Mouse (Mus musculus) gastrocnemius, postnatal 10 days (tissue): ENCODE measurements at regions not wholly inside any gene's neighbourhood (a gene's known extent, or its start where the extent isn't known, plus 50 kb on each side); places are given as distances from the start of the nearest gene placed in this dataset.

Source experiments
- DNase-seq: peaks from one replicate; pipeline ENCODE4 v3.0.0; 2021; ENCODE audit warnings: mixed read lengths

GRCm38 (mm10) chr15:45453797-45454196, 5319.6 kb downstream of the 9330182O14Rik start:
- peak; percentile 34 for DNase-seq

DNA sequence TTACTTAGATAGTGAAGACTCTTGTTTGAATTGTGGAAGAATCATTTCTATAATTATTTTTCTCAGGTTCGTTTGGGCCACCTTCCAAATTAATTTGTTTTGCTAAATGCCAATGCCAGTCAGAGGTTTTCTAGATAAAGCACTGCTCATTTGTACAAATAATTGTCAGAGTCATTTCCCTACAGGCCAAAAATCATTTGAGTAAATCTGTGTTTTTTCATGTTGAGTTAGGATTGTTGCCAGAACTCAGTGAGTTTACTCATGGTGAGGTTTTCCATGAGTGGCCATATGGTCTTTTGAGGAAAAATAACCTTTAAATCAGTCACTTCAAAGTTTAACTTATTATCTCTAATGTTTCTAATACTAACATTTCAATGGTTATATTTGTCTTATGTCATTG, 5336.3 kb downstream of the 9330182O14Rik start:
- DNase-seq = no peak

- no peak for DNase-seq
Observed at GRCm38 (mm10) chr15:45473191-45473590, 5339.0 kb downstream of the 9330182O14Rik start.

- DNase-seq = no peak
Observed at GRCm38 (mm10) chr15:45510271-45510670, 5376.1 kb downstream of the 9330182O14Rik start.
